Mouse (Mus musculus) inflammation-experienced regulatory T-cells, adult 6 months (primary cell): ENCODE measurements around the gene Sec1. TPM values are rescaled to one million over a fixed set of nuclear protein-coding genes. Genes with fewer than 3 reads are reported as not detected.
A peak's percentile ranks its signal among the peaks of the same experiment; 100 is the strongest.

Experiments used
- ATAC-seq: one replicate; pipeline ENCODE4 v1.8.0; 2017
- polyA plus RNA-seq, 3 experiments: library from polyadenylated mRNA; unstranded; fragments of 100-300 nt; shearing (Covaris generic); gene quantifications; one replicate each; pipeline ENCODE4 v1.2.1; 2017

The Sec1 gene
- polyA plus RNA-seq, 3 experiments from 2014 or later, result 0.22 TPM; not detected in 2

GRCm38 (mm10) chr7:45716952-45717917 lies 23.0 kb upstream of the Sec1 start:
- ATAC-seq, result no peak

DNA sequence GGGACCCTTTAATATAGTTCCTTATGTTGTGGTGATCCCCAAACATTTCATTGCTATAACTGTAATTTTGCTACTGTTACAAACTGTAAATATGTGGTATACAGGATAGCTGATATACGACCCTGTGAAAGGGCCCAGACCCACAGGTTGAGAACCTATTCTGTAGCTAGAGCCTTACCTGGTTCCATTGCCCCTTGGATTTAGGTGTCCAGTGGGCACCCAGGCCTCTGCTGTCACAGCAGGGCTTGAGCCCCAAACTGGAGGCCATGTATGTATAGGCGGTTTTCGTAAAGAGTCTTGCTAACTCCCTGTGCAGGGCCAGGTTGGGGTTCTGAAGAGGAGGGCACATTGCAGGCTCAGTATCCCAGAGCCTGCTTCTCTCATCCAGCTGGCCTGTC lies 22.3 kb upstream of the Sec1 start:
- ATAC-seq, result no peak

DNA sequence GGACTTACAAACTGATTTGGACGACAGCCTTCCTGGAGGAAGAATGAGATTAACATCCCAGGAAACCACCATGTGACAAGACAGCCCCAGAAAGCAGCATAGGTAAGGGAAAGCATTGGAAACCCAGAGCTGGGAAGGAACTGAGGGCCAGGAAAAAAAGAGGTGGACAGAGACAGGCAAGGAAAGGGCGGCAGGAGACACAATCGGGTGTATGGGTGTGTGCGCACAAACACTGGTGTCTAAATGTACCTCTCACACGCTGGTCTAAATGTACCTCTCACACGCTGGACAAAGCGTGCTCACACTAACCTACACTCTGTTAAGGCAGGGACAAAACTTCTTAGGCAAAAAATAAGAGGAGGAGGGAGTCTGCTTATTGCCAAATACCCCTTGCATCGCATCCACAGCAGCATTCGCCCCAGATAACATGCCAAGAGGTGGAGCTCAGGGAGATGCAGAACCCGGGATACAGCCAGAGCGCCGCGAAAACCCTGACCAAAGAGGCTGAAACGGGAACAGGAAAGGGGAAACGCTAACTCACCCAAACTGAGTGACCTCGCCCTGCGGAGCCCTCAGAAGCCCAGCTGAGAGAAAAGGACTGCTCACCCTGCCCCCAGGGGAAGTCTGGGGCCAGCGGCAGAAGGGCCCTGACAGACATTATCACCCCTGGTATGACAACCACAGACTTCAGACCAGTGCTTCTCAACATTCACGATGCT lies 21.7 kb upstream of the Sec1 start:
- no peak for ATAC-seq

- peak; percentile 86 for ATAC-seq
Observed at GRCm38 (mm10) chr7:45715090-45715708, 21.0 kb upstream of the Sec1 start, which contains the start of gene Rpl18. Gene Rpl18 (plus strand): TSS chr7:45715457.

DNA sequence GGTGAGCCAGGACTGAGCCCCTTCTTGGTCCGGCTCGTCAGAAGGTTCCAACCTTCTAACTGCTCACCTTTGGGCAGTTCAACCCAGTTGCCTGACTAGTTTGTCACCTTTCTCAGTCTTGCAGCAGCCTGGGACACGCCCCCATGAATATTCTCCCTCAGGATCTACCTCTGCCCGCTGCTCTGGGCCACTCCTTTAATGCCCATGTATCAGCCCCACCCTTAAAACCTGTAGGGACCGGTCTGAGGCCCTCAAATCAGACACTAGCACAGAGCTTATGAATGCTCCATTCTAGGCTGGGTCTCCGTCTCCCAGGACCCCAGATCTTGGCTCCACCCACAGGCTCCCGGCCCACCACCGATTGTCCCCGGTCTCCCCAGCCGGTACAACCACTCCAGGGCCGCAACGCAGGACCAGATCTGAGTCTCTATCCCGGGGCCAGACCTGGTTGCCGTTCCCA lies 20.5 kb upstream of the Sec1 start:
- ATAC-seq, result no peak

DNA sequence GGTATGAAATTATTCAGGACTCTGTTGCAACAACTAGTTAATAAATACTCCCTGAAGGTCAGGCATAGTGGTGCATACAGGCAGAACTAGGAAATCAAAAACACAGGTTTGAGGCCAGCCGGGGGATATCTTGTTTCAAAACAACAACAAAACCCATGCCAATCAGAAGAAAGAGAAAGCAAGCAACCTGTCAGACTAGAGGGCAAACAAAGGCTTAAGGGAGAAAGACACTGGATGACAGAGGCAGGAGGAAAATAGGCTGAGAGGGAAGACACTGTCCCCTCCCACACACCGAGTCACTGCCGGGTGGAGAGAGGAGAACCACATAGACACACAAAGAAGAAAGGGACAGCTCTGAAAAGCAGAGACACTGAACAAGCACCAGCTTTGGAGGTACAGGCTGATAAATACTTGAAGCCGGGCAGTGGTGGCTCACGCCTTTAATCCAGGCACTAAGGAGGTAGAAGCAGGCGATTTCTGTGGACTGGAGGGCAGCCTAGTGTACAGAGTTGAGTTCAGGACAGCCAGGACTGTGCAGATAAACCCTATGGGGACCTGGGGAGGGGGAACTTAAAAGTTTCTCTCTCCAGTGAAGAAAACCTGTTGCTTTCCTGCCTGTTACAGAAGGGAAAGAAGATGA lies 19.8 kb upstream of the Sec1 start:
- ATAC-seq, result no peak

- ATAC-seq, result no peak
Observed at GRCm38 (mm10) chr7:45713396-45713795, 19.2 kb upstream of the Sec1 start.

DNA sequence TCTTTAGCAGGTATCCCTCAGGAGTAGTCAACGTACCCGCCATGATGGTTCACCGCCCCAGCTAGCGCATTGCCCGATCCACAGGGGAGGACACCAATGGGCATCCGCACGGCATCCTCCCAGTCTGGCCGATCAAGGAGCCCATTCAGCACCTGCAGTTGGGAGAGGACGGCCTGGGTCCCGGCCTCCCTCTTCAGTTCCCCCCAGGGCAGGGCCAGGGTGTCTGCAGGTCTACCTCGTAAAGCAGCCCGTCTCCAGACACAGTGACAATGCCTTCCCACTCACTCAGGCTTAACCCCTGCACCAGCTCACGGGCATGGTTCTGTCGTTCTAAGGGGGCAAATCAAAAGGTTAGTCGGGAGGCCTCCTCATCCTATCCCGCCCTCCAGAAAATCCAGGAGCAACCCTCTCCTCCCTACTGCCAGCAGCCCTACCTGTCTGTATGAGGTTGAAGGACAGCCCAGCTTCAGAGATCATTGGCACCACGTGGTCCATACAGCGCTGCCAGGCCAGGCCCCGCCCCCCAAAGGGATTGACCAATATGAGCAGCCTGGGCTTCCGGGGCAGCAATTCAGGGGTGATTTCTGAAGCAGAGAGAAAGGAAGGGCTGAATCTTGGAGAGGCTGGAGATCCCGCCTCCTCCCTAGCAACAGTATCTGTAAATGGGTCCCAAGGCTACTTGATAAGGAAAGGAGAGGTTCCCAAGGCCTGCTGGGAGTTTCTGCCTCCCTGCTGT lies 18.0 kb upstream of the Sec1 start:
- ATAC-seq, result no peak

- ATAC-seq, result no peak
Observed at GRCm38 (mm10) chr7:45711316-45712021, 17.3 kb upstream of the Sec1 start.

- no peak for ATAC-seq
Observed at GRCm38 (mm10) chr7:45710477-45711191, 16.4 kb upstream of the Sec1 start.

DNA sequence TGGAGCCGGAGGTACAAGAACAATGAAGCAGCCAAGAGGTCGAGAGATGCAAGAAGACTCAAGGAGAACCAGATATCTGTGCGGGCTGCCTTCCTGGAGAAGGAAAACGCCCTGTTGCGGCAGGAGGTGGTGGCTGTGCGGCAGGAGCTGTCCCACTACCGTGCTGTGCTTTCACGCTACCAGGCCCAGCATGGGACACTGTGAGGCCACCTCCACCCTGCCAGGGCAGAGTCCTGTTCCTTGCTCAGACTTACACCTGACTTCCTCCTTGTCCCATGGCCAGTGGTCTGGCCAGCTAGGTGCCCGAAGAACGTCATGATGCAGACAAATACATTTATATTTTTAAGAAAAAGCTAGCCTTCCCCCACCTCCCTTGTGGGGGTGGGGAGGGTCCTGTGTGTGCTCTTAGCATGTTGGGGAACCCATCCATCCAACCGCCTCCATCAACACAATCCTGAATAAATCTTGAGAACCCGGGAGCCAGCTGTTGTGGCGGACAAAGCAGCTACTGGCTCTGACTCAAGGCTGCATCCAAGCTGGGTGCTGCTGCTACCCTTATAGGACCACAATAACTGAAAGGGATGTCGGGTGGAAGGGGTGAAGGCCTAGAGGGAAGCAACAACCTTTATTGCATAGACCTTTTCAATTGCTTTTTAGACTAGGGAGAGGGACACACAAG lies 15.6 kb upstream of the Sec1 start:
- no peak for ATAC-seq

- ATAC-seq, result no peak
Observed at GRCm38 (mm10) chr7:45709036-45709435, 14.8 kb upstream of the Sec1 start.

GRCm38 (mm10) chr7:45708221-45708761 lies 14.1 kb upstream of the Sec1 start:
- ATAC-seq, result no peak

DNA sequence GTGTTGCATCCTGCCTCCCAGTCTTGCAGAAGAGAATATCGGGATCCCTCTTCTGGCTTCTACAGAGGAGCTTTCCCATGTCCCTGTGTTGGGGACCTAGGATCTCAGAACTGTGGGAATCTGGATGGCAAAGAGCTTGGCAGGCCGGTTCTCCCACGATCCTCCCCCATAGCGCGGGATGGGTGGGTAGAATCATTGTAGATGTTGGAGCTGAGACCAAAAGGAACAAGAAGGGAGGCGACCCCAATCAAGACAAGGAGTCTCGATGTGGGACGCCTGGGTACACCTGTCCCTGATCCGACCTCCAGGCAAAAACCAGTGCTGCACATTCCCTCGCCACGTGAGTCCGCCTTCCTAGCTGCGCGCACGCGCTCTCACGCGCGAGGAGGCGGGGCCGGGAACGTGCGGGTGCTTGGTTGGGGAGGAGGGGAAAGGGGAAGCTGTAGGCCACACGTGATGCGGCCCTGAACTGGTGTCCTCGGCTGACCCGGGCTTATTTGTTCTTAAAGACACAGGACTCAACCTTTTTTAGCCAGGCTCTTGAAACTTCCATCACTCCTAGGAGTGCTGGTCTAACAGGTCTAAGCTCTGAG lies 13.3 kb upstream of the Sec1 start:
- peak; percentile 14 for ATAC-seq

GRCm38 (mm10) chr7:45706721-45707241 lies 12.6 kb upstream of the Sec1 start:
- peak; percentile 7 for ATAC-seq

DNA sequence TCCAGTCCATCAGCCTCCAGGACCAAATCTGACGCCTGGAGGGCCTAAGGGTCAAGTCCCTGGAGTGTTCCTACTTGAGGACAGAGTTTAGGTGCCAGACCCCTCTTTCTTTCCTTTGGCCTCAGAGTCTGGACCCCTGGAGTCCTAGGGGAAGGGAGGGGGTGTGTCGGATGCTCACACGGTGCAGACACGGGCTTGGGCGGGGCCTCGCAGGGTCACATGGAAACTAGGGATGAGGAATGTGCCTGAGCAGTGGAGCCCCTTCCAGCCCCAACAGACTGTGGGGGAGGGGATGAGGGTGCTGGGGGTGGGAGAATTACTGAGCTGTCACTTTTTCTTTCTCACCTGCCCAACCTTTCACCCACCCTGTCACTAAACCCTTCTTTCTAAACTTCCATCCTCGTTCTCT lies 11.7 kb upstream of the Sec1 start:
- ATAC-seq, result no peak

DNA sequence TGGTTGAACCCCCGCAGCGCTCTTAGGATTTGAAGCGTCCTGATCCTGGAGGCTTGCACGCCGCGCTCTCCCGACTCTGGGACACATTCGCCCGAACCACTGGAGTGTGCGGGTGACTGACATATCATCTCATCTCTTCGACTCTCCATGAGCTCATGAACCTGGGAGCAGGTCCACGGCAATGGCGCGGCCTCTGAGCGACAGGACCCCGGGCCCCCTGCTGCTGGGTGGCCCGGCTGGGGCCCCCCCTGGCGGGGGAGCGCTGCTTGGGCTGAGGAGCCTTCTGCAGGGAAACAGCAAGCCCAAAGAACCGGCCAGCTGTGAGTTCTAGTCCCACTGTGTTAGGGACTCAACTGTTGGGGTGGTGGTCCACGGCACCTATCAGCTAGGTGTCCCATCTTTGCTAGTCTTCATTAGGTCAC lies 11.3 kb upstream of the Sec1 start:
- no peak for ATAC-seq

DNA sequence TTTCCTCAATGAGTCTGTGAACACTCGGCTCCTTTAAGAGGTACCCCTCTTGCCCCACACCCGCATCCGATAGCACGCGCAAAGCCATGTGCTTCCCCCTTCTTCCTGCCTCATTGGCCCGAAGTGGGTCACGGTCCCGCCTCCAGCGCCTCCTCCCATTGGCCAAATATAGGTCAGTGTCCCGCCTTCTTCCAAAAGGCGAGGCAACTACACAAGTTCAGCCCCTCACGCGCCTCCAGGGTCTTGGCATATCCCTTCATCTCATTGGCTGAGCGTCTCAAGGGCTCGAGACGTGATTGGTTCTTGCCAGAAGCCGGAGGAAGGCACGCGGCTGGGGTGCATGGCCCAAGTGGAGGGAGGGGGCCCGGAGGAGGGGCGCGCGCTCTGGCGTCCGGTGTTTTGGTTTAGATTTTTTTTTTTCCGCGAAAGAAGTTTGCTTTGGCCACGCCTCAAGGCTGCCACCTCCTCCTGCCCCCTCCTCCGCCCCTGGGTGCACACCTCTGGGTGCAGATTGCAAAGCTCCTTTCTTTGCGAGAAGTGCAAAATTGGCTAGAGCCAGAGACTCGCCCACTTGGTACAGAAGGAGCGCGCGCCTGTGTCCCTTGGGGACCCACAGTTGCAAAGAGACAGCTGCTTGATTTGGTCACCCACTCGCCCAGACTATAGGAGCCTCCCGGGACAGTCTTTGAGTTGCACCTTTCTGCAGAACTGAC lies 10.7 kb upstream of the Sec1 start, which contains the start of gene Dbp:
TSS of gene Dbp (plus strand) at position 359 of the 713 bp plus-strand sequence.
- ATAC-seq, result peak; percentile 82
